Mouse (Mus musculus): ENCODE results near the gene Copz2.

- no peak for TF ChIP-seq POLR2A (IDR thresholded peaks at IDR 0.05; ENCODE audit: insufficient read depth, low read depth, low read length)
- no peak for TF ChIP-seq CTCF (IDR thresholded peaks at IDR 0.05; ENCODE audit: insufficient read depth, low read depth, low read length)
These were observed 20.3 kb upstream of the Copz2 start for GRCm38 (mm10) chr11:96829403-96829812.

Data from olfactory bulb, adult 2 months (tissue).